Mouse (Mus musculus) G1E (cell line): ENCODE results near the gene Cd3d. TPM values are rescaled to one million over a fixed set of nuclear protein-coding genes. Genes with fewer than 3 reads are reported as not detected.

ENCODE experiments used
- ATAC-seq: 2 replicates; pipeline ENCODE4 v1.8.0; 2016; ENCODE audit warnings: mild to moderate bottlenecking; ENCODE audit not compliant: insufficient number of reproducible peaks, poor library complexity, low FRiP score, severe bottlenecking; ENCODE audit errors: extremely low read depth
- DNase-seq: peaks from one replicate; pipeline ENCODE4 v3.0.0; 2012; ENCODE audit warnings: low spot score
- H3K27me3 ChIP-seq: 2 replicates; pipeline ENCODE4 v1.6.1; 2012; ENCODE audit warnings: mild to moderate bottlenecking, low read length, inconsistent platforms; ENCODE audit not compliant: insufficient read depth
- H3K36me3 ChIP-seq: replicated peaks from 2 replicates; pipeline ENCODE3; 2012; ENCODE audit warnings: mild to moderate bottlenecking, inconsistent platforms
- H3K4me1 ChIP-seq: 2 replicates; pipeline ENCODE4 v1.6.1; 2012; ENCODE audit warnings: low read depth, low read length, inconsistent platforms, mixed read lengths; ENCODE audit not compliant: insufficient read depth
- H3K4me3 ChIP-seq: 2 replicates; pipeline ENCODE4 v1.5.1; 2012; ENCODE audit warnings: low read depth, mild to moderate bottlenecking, inconsistent platforms, low read length, moderate library complexity, mixed read lengths
- H3K9me3 ChIP-seq: replicated peaks from 2 replicates; pipeline ENCODE4 v1.6.1; 2012; ENCODE audit warnings: inconsistent platforms
- CTCF ChIP-seq: IDR thresholded peaks from 2 replicates; pipeline ENCODE4 v1.5.1; 2012; ENCODE audit warnings: low read depth, low read length, inconsistent platforms, mixed read lengths
- GATA1 ChIP-seq: IDR thresholded peaks from 2 replicates; pipeline ENCODE4 v1.6.1; 2012; ENCODE audit warnings: borderline replicate concordance, low read length, inconsistent platforms, mixed read lengths
- GATA2 ChIP-seq: IDR thresholded peaks from 2 replicates; pipeline ENCODE4 v1.6.1; 2012; ENCODE audit warnings: low read depth, low read length, inconsistent platforms, borderline replicate concordance
- POLR2AphosphoS5 ChIP-seq: IDR thresholded peaks from 2 replicates; pipeline ENCODE4 v1.6.1; 2012; ENCODE audit warnings: low read depth, low read length, inconsistent platforms; ENCODE audit not compliant: insufficient replicate concordance
- TAL1 ChIP-seq: conservative IDR thresholded peaks from 2 replicates; pipeline ENCODE4 v1.6.1; 2012; ENCODE audit warnings: low read depth, low read length, inconsistent platforms, mixed read lengths
- polyA plus RNA-seq: library from polyadenylated mRNA; stranded (reverse); fragments of >175 nt; gene quantifications from 2 replicates; pipeline ENCODE4 v1.2.3, GENCODE M21; 2012
- total RNA-seq, 2 experiments: library from RNA; stranded (forward) in 1 of 2; stranded (reverse) in 1 of 2; fragments of 200-1000 nt in 1 of 2; fragments of >200 nt in 1 of 2; fragmentation: Nextera tagmentation in 1 of 2; gene quantifications; 2 replicates each; pipeline ENCODE4 v1.2.3; 2014 to 2017

Gene Cd3d
- total and polyA plus RNA-seq, 3 experiments = not detected

GRCm38 (mm10) chr9:45009180-45010078, 27.8 kb downstream of the Cd3d start, which contains the start of gene Cd3e:
Cd3e (minus strand) TSS chr9:45009627.
- Histone ChIP-seq H3K27me3 (peaks cover 14% of the 10 kb centered on the region), H3K36me3 (no peaks in the 10 kb centered on the region), H3K4me3 (no peak within 1 kb of the TSS), H3K9me3 (no peaks in the 10 kb centered on the region), H3K4me1 (no peaks in the 10 kb centered on the region)
- no peak for TF ChIP-seq TAL1
- TF ChIP-seq GATA1 = no peak
- TF ChIP-seq CTCF = no peak
- no peak for TF ChIP-seq GATA2
- no peak for TF ChIP-seq POLR2AphosphoS5
- no peak for DNase-seq
- ATAC-seq = no peak

- no peak for DNase-seq
- Histone ChIP-seq H3K27me3 (peaks cover 18% of the 10 kb centered on the region), H3K9me3 (no peaks in the 10 kb centered on the region), H3K36me3 (no peaks in the 10 kb centered on the region), H3K4me3 (no peak overlapping the region), H3K4me1 (no peaks in the 10 kb centered on the region)
- TF ChIP-seq CTCF (no peak), GATA1 (no peak), POLR2AphosphoS5 (no peak), GATA2 (no peak), TAL1 (no peak)
- no peak for ATAC-seq
These were observed 28.9 kb downstream of the Cd3d start for GRCm38 (mm10) chr9:45010461-45010860.

DNA sequence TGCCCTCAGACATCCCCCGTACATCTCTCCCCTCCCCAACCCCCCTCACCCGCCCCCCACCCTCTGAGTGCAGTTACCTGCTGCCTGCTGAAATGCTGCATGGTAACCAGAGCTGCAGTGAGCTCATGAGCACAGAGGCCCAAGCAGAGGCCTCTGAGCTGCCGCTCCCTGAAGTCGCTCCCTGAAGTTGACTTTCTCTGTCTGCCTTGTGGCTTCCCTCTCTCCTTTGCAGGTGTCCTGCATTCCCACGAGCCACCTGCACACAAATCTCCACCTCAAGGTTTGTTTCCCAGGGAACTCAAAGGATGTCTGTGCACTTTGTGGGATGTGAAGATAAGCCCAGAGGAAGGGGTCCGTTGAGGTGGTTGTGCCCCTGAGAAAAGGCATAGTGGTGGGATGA, 29.7 kb downstream of the Cd3d start:
- TF ChIP-seq CTCF (no peak), GATA1 (no peak), TAL1 (no peak), POLR2AphosphoS5 (no peak)
- Histone ChIP-seq H3K4me1 (no peaks in the 10 kb centered on the region), H3K27me3 (peaks cover 18% of the 10 kb centered on the region), H3K4me3 (no peak overlapping the region), H3K9me3 (no peaks in the 10 kb centered on the region), H3K36me3 (no peaks in the 10 kb centered on the region)
- no peak for DNase-seq
- ATAC-seq = no peak

DNA sequence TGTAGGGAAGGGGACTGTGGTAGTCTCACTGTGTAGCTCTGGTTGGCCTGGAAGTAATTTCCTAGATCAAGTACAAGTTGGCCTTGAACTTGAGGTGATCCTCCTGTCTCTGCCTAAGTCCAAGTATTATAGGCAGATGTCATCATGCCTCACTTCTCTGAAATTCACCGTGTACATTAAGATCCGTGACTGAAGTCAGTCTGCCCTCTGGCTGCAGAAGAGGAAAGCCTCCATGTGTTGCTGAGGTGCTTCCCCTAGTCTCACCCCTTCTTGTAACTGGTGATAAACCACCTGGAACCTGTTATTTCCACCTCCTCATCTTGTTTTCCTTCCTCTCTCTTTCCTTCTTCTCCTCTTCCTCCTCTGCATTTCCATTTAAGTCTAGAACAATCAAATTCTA, 33.3 kb downstream of the Cd3d start:
- no peaks in the 10 kb centered on the region for H3K4me1 ChIP-seq
- peaks cover 11% of the 10 kb centered on the region for H3K27me3 ChIP-seq
- ATAC-seq (no peak), DNase-seq (no peak)
- TF ChIP-seq CTCF (no peak), POLR2AphosphoS5 (no peak)
- H3K36me3 ChIP-seq = no peaks in the 10 kb centered on the region
- no peaks in the 10 kb centered on the region for H3K9me3 ChIP-seq
- H3K4me3 ChIP-seq = no peak overlapping the region

- peaks cover 11% of the 10 kb centered on the region for H3K27me3 ChIP-seq
- H3K36me3 ChIP-seq = no peaks in the 10 kb centered on the region
- H3K4me1 ChIP-seq = no peaks in the 10 kb centered on the region
- TF ChIP-seq GATA2 (no peak), GATA1 (no peak), CTCF (no peak), TAL1 (no peak), POLR2AphosphoS5 (no peak)
- no peak for ATAC-seq
- DNase-seq = no peak
- no peak overlapping the region for H3K4me3 ChIP-seq
- no peaks in the 10 kb centered on the region for H3K9me3 ChIP-seq
These were observed 34.3 kb downstream of the Cd3d start for GRCm38 (mm10) chr9:45015841-45016240.

DNA sequence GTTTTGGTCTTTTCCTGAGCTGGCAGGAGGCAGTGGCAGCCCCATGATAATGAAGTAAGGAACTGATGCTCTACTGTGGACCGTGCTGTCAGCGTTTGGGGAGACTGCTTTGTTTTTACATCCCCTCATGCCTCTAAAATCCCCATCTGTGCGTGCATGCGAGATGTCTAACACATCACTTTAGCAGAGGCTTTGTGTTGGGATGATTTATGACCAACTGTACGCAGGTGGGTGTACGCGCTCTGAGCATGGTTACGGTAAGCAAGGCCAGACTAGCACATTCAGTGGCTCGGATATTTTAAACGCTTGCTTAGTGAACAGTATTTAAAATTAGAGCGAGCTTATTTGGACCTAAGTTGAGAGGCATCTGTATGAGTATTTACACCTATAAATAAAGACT, 36.4 kb downstream of the Cd3d start:
- DNase-seq = no peak
- H3K4me3 ChIP-seq = no peak overlapping the region
- ATAC-seq = no peak
- H3K36me3 ChIP-seq = no peaks in the 10 kb centered on the region
- no peaks in the 10 kb centered on the region for H3K9me3 ChIP-seq
- H3K27me3 ChIP-seq = 0 out of 2 replicates have a peak, but pooled peaks cover 4% of the 10 kb centered on the region
- TF ChIP-seq CTCF (no peak), TAL1 (no peak), GATA1 (no peak), GATA2 (no peak), POLR2AphosphoS5 (no peak)
- H3K4me1 ChIP-seq = no peaks in the 10 kb centered on the region

GRCm38 (mm10) chr9:45022800-45023199, 41.2 kb downstream of the Cd3d start:
- peaks cover 25% of the 10 kb centered on the region for H3K27me3 ChIP-seq
- no peaks in the 10 kb centered on the region for H3K4me1 ChIP-seq
- ATAC-seq = no peak
- TF ChIP-seq GATA2 = no peak
- TF ChIP-seq CTCF = peak; percentile 72
- DNase-seq = peak; percentile 38
- H3K9me3 ChIP-seq = no peaks in the 10 kb centered on the region
- no peaks in the 10 kb centered on the region for H3K36me3 ChIP-seq
- no peak overlapping the region for H3K4me3 ChIP-seq
